Mouse (Mus musculus) MEL (cell line): ENCODE results near the gene Mtif2. TPM values are rescaled to one million over a fixed set of nuclear protein-coding genes. Genes with fewer than 3 reads are reported as not detected.

ENCODE experiments used
- DNase-seq: peaks from one replicate; pipeline ENCODE4 v3.0.0; 2011; ENCODE audit warnings: low read depth, low spot score
- H3K27ac ChIP-seq: 2 replicates; pipeline ENCODE4 v1.5.1; 2012; ENCODE audit warnings: low read depth, mild to moderate bottlenecking, control low read depth, low read length, moderate library complexity; ENCODE audit not compliant: control insufficient read depth
- H3K27me3 ChIP-seq, 2 experiments: fragments of 150-350 bp in 1 of 2; sonication (generic) in 1 of 2; 2 replicates each; pipeline ENCODE4 v1.6.1; 2012; ENCODE audit warnings: low read length in 2 of 2, mild to moderate bottlenecking in 2 of 2, improper control_type of control experiment in 1 of 2, moderate library complexity in 1 of 2; ENCODE audit not compliant: insufficient read depth in 2 of 2, control insufficient read depth in 1 of 2
- H3K36me3 ChIP-seq, 2 experiments: 2 replicates each; pipeline ENCODE4 v1.6.1; 2012 to 2014; ENCODE audit warnings: low read length in 2 of 2, improper control_type of control experiment in 1 of 2, inconsistent platforms in 1 of 2, mild to moderate bottlenecking in 1 of 2; ENCODE audit not compliant: insufficient read depth in 2 of 2, control insufficient read depth in 1 of 2
- H3K4me1 ChIP-seq, 2 experiments: fragments of 150-350 bp in 1 of 2; sonication (generic) in 1 of 2; 2 replicates each; pipeline ENCODE4 v1.6.1; 2012; ENCODE audit warnings: low read length in 2 of 2, improper control_type of control experiment in 1 of 2, mild to moderate bottlenecking in 1 of 2; ENCODE audit not compliant: insufficient read depth in 2 of 2, control insufficient read depth in 1 of 2
- H3K4me3 ChIP-seq, 2 experiments: fragments of 150-350 bp in 1 of 2; sonication (generic) in 1 of 2; 2 replicates each; pipeline ENCODE4 v1.5.1; 2012; ENCODE audit warnings: low read depth in 2 of 2, low read length in 2 of 2, mild to moderate bottlenecking in 2 of 2, moderate library complexity in 2 of 2, control low read depth in 1 of 2, improper control_type of control experiment in 1 of 2; ENCODE audit not compliant: control insufficient read depth in 1 of 2, insufficient read depth in 1 of 2
- H3K79me2 ChIP-seq: 2 replicates; pipeline ENCODE4 v1.6.1; 2012; ENCODE audit warnings: mild to moderate bottlenecking, low read length, moderate library complexity; ENCODE audit not compliant: control insufficient read depth, poor library complexity, insufficient read depth
- H3K9ac ChIP-seq: 2 replicates; pipeline ENCODE4 v1.6.1; 2012; ENCODE audit warnings: low read depth, mild to moderate bottlenecking, control low read depth, low read length, moderate library complexity; ENCODE audit not compliant: control insufficient read depth, poor library complexity, severe bottlenecking
- H3K9me3 ChIP-seq: fragments of 150-350 bp; sonication (generic); replicated peaks from 2 replicates; pipeline ENCODE4 v1.6.1; 2012; ENCODE audit warnings: mild to moderate bottlenecking, low read length, improper control_type of control experiment, moderate library complexity; ENCODE audit not compliant: insufficient read depth
- BHLHE40 ChIP-seq: IDR thresholded peaks from 2 replicates; pipeline ENCODE4 v1.6.1; 2012; ENCODE audit warnings: low read depth, mild to moderate bottlenecking, inconsistent platforms, low read length, improper control_type of control experiment, borderline replicate concordance
- CHD1 ChIP-seq: IDR thresholded peaks from 2 replicates; pipeline ENCODE4 v1.6.1; 2012; ENCODE audit warnings: low read depth, mild to moderate bottlenecking, inconsistent platforms, low read length, improper control_type of control experiment
- CHD2 ChIP-seq: IDR thresholded peaks from 2 replicates; pipeline ENCODE4 v1.6.1; 2011; ENCODE audit warnings: low read length, improper control_type of control experiment
- CTCF ChIP-seq, 3 experiments: IDR thresholded peaks in 2 of 3; conservative IDR thresholded peaks in 1 of 3; 2 replicates each; pipeline ENCODE4 v1.5.1; 2011 to 2012; ENCODE audit warnings: low read length in 3 of 3, low read depth in 2 of 3, mild to moderate bottlenecking in 2 of 3, improper control_type of control experiment in 1 of 3, inconsistent platforms in 1 of 3, mixed read lengths in 1 of 3, moderate library complexity in 1 of 3; ENCODE audit not compliant: control insufficient read depth in 1 of 3, insufficient read depth in 1 of 3, poor library complexity in 1 of 3, severe bottlenecking in 1 of 3
- E2F4 ChIP-seq: IDR thresholded peaks from 2 replicates; pipeline ENCODE4 v1.6.1; 2011; ENCODE audit warnings: low read depth, low read length, improper control_type of control experiment, borderline replicate concordance
- ELF1 ChIP-seq: IDR thresholded peaks from 2 replicates; pipeline ENCODE4 v1.6.1; 2014; ENCODE audit warnings: low read depth, mild to moderate bottlenecking, inconsistent platforms, low read length, improper control_type of control experiment, moderate library complexity
- EP300 ChIP-seq, 2 experiments: IDR thresholded peaks; 2 replicates each; pipeline ENCODE4 v1.6.1; 2011; ENCODE audit warnings: improper control_type of control experiment in 2 of 2, low read length in 2 of 2, low read depth in 1 of 2, mild to moderate bottlenecking in 1 of 2
- ETS1 ChIP-seq: IDR thresholded peaks from 2 replicates; pipeline ENCODE4 v1.6.1; 2012; ENCODE audit warnings: low read depth, mild to moderate bottlenecking, inconsistent platforms, low read length, improper control_type of control experiment, moderate library complexity
- GABPA ChIP-seq: IDR thresholded peaks from 2 replicates; pipeline ENCODE4 v1.6.1; 2012; ENCODE audit warnings: low read depth, mild to moderate bottlenecking, inconsistent platforms, low read length, improper control_type of control experiment, moderate library complexity
- HCFC1 ChIP-seq: IDR thresholded peaks from 2 replicates; pipeline ENCODE4 v1.6.1; 2012; ENCODE audit warnings: low read depth, mild to moderate bottlenecking, inconsistent platforms, low read length, improper control_type of control experiment, moderate library complexity
- JUND ChIP-seq: IDR thresholded peaks from 2 replicates; pipeline ENCODE4 v1.6.1; 2011; ENCODE audit warnings: low read depth, mild to moderate bottlenecking, improper control_type of control experiment, low read length
- MAFK ChIP-seq: IDR thresholded peaks from 2 replicates; pipeline ENCODE4 v1.6.1; 2011; ENCODE audit warnings: low read depth, mild to moderate bottlenecking, low read length, improper control_type of control experiment, borderline replicate concordance
- MAX ChIP-seq: IDR thresholded peaks from 2 replicates; pipeline ENCODE4 v1.6.1; 2011; ENCODE audit warnings: low read length, improper control_type of control experiment
- MAZ ChIP-seq: IDR thresholded peaks from 2 replicates; pipeline ENCODE4 v1.6.1; 2012; ENCODE audit warnings: low read depth, mild to moderate bottlenecking, inconsistent platforms, low read length, improper control_type of control experiment
- MEF2A ChIP-seq: IDR thresholded peaks from 2 replicates; pipeline ENCODE4 v1.6.1; 2014; ENCODE audit warnings: low read depth, mild to moderate bottlenecking, inconsistent platforms, low read length, improper control_type of control experiment; ENCODE audit not compliant: poor library complexity, insufficient replicate concordance, severe bottlenecking; ENCODE audit errors: extremely low read depth
- MXI1 ChIP-seq: IDR thresholded peaks from 2 replicates; pipeline ENCODE4 v1.6.1; 2011; ENCODE audit warnings: mild to moderate bottlenecking, low read depth, low read length, improper control_type of control experiment
- MYB ChIP-seq: IDR thresholded peaks from 2 replicates; pipeline ENCODE4 v1.6.1; 2011; ENCODE audit warnings: mild to moderate bottlenecking, low read depth, low read length, improper control_type of control experiment
- MYC ChIP-seq: IDR thresholded peaks from 2 replicates; pipeline ENCODE4 v1.6.1; 2011; ENCODE audit warnings: low read depth, mild to moderate bottlenecking, low read length, improper control_type of control experiment, moderate library complexity
- NELFE ChIP-seq: IDR thresholded peaks from 2 replicates; pipeline ENCODE4 v1.6.1; 2011; ENCODE audit warnings: low read depth, low read length, improper control_type of control experiment
- POLR2A ChIP-seq, 2 experiments: IDR thresholded peaks; 2 replicates each; pipeline ENCODE4 v1.6.1; 2011 to 2012; ENCODE audit warnings: low read length in 2 of 2, mild to moderate bottlenecking in 2 of 2, control low read depth in 1 of 2, improper control_type of control experiment in 1 of 2, low read depth in 1 of 2, moderate library complexity in 1 of 2; ENCODE audit not compliant: control insufficient read depth in 1 of 2, insufficient read depth in 1 of 2, poor library complexity in 1 of 2
- POLR2AphosphoS2 ChIP-seq: IDR thresholded peaks from 2 replicates; pipeline ENCODE4 v1.6.1; 2011; ENCODE audit warnings: low read length, improper control_type of control experiment
- POLR2AphosphoS5 ChIP-seq: IDR thresholded peaks from 2 replicates; pipeline ENCODE4 v1.6.1; 2012; ENCODE audit warnings: low read depth, borderline replicate concordance, mild to moderate bottlenecking, inconsistent platforms, low read length, moderate library complexity, mixed read lengths
- RAD21 ChIP-seq: IDR thresholded peaks from 2 replicates; pipeline ENCODE4 v1.6.1; 2011; ENCODE audit warnings: mild to moderate bottlenecking, low read depth, low read length, improper control_type of control experiment
- SIN3A ChIP-seq: IDR thresholded peaks from 2 replicates; pipeline ENCODE4 v1.6.1; 2012; ENCODE audit warnings: low read length, improper control_type of control experiment, inconsistent platforms
- SMC3 ChIP-seq: IDR thresholded peaks from 2 replicates; pipeline ENCODE4 v1.6.1; 2011; ENCODE audit warnings: low read depth, low read length, improper control_type of control experiment
- TBP ChIP-seq: IDR thresholded peaks from 2 replicates; pipeline ENCODE4 v1.8.0; 2011; ENCODE audit warnings: low read depth, low read length, improper control_type of control experiment
- TCF12 ChIP-seq: IDR thresholded peaks from 2 replicates; pipeline ENCODE4 v1.6.1; 2014; ENCODE audit warnings: low read depth, mild to moderate bottlenecking, inconsistent platforms, low read length, improper control_type of control experiment, moderate library complexity
- UBTF ChIP-seq: IDR thresholded peaks from 2 replicates; pipeline ENCODE4 v1.6.1; 2012; ENCODE audit warnings: low read depth, mild to moderate bottlenecking, inconsistent platforms, low read length, improper control_type of control experiment, moderate library complexity, borderline replicate concordance; ENCODE audit not compliant: insufficient read depth
- USF1 ChIP-seq: IDR thresholded peaks from 2 replicates; pipeline ENCODE4 v1.6.1; 2014; ENCODE audit warnings: low read depth, mild to moderate bottlenecking, inconsistent platforms, low read length, improper control_type of control experiment, moderate library complexity
- USF2 ChIP-seq, 2 experiments: IDR thresholded peaks; 2 replicates each; pipeline ENCODE4 v1.6.1; 2011 to 2012; ENCODE audit warnings: improper control_type of control experiment in 2 of 2, low read length in 2 of 2, borderline replicate concordance in 1 of 2, inconsistent platforms in 1 of 2, low read depth in 1 of 2, mild to moderate bottlenecking in 1 of 2; ENCODE audit not compliant: insufficient read depth in 1 of 2
- ZC3H11A ChIP-seq: IDR thresholded peaks from 2 replicates; pipeline ENCODE4 v1.6.1; 2012; ENCODE audit warnings: low read depth, mild to moderate bottlenecking, inconsistent platforms, low read length, improper control_type of control experiment
- ZKSCAN1 ChIP-seq: IDR thresholded peaks from 2 replicates; pipeline ENCODE4 v1.6.1; 2012; ENCODE audit warnings: low read depth, mild to moderate bottlenecking, inconsistent platforms, low read length, improper control_type of control experiment, moderate library complexity
- ZMIZ1 ChIP-seq: IDR thresholded peaks from 2 replicates; pipeline ENCODE4 v1.6.1; 2012; ENCODE audit warnings: low read depth, mild to moderate bottlenecking, inconsistent platforms, low read length, improper control_type of control experiment, moderate library complexity
- polyA plus RNA-seq, 2 experiments: library from polyadenylated mRNA; stranded (reverse) in 1 of 2; unstranded in 1 of 2; fragments of >175 nt in 1 of 2; fragments of >200 nt in 1 of 2; gene quantifications; 2 replicates each; pipeline versions ENCODE4 v1.2.1 to v1.2.4; 2012; ENCODE audit warnings: low replicate concordance in 2 of 2, low read depth in 1 of 2; ENCODE audit not compliant: insufficient read length in 2 of 2, insufficient read depth in 1 of 2, missing spikeins in 1 of 2
- total RNA-seq: library from RNA; depleted of rRNA; stranded (reverse); fragments of 300-350 nt; gene quantifications from 2 replicates; pipeline ENCODE4 v1.2.3, GENCODE M21; 2012

The Mtif2 gene
- total and polyA plus RNA-seq, 3 experiments: 22.5 to 161 (median 32.7) TPM

GRCm38 (mm10) chr11:29514682-29515412, 11.4 kb upstream of the Mtif2 start, which contains the start of gene Prorsd1 (continued):
- TF ChIP-seq USF2 (IDR thresholded peaks at IDR 0.05; ENCODE audit: borderline replicate concordance in 1 of 2, insufficient read depth in 1 of 2, low read depth in 1 of 2, low read length in 2 of 2) (peak in 1 of 2 experiments; percentile 69; a peak in 1 of 4 replicates), SIN3A (peak; percentile 90), SMC3 (no peak), MXI1 (peak; percentile 95), USF1 (peak; percentile 91), ETS1 (peak; percentile 36), ZC3H11A (no peak), UBTF (no peak), TBP (peak; percentile 84), RAD21 (no peak), MAX (peak; percentile 91), MEF2A (no peak), E2F4 (no peak), CTCF (IDR thresholded peaks at IDR 0.05 in 2 of 3, conservative IDR thresholded peaks at IDR 0.05 in 1 of 3; ENCODE audit: control insufficient read depth in 1 of 3, insufficient read depth in 1 of 3, low read depth in 2 of 3, low read length in 3 of 3, poor library complexity in 1 of 3, severe bottlenecking in 1 of 3) (no peak), TCF12 (peak; percentile 56), CHD2 (no peak), HCFC1 (peak; percentile 77), JUND (no peak), POLR2AphosphoS2 (peak; percentile 99), BHLHE40 (peak; percentile 92), EP300 (IDR thresholded peaks at IDR 0.05; ENCODE audit: low read depth in 1 of 2, low read length in 2 of 2) (peak in 1 of 2 experiments; percentile 30), CHD1 (no peak), MAFK (no peak), ZKSCAN1 (no peak)

GRCm38 (mm10) chr11:29538201-29538600, 12.0 kb downstream of the Mtif2 start:
- Histone ChIP-seq H3K9me3 (no peaks in the 10 kb centered on the region), H3K27ac (no peak overlapping the region), H3K9ac (no peak overlapping the region), H3K79me2 (no peaks in the 10 kb centered on the region), H3K27me3 (no peaks in the 10 kb centered on the region), H3K36me3 (peaks cover 15 to 37% of the 10 kb centered on the region in 2 experiments), H3K4me3 (no peak overlapping the region), H3K4me1 (peaks cover 0 to 4% of the 10 kb centered on the region in 2 experiments; a peak in 2 of 4 replicates)
- DNase-seq: peak; percentile 55
- TF ChIP-seq NELFE: no peak
- no peak for TF ChIP-seq MAZ
- no peak for TF ChIP-seq MEF2A
- TF ChIP-seq MYB: peak; percentile 79
- no peak for TF ChIP-seq RAD21
- peak; percentile 61; the same call in 1 of the 2 replicates for TF ChIP-seq MAX
- TF ChIP-seq MYC: peak; percentile 58; the same call in 1 of the 2 replicates
- peak; percentile 56; the same call in 1 of the 2 replicates for TF ChIP-seq SIN3A
- TF ChIP-seq ETS1: 0 out of 2 replicates have a peak, but pooled peaks have one; percentile 33
- no peak for TF ChIP-seq E2F4
- no peak for TF ChIP-seq POLR2AphosphoS5
- no peak for TF ChIP-seq ZMIZ1
- no peak for TF ChIP-seq POLR2A (IDR thresholded peaks at IDR 0.05; ENCODE audit: control insufficient read depth in 1 of 2, insufficient read depth in 1 of 2, low read depth in 1 of 2, low read length in 2 of 2, poor library complexity in 1 of 2)
- no peak for TF ChIP-seq MAFK
- TF ChIP-seq GABPA: no peak
- TF ChIP-seq HCFC1: no peak
- TF ChIP-seq EP300 (IDR thresholded peaks at IDR 0.05; ENCODE audit: low read depth in 1 of 2, low read length in 2 of 2): peak; percentile 81 to 85
- no peak for TF ChIP-seq ELF1
- no peak for TF ChIP-seq ZKSCAN1
